Mouse (Mus musculus): Measurements from ENCODE around the gene Irak4. TPM values are rescaled to one million over a fixed set of nuclear protein-coding genes. Genes with fewer than 3 reads are reported as not detected.

Gene Irak4
- total RNA-seq, 2 experiments from 2014 or later = 2.0 to 2.3 TPM

DNA sequence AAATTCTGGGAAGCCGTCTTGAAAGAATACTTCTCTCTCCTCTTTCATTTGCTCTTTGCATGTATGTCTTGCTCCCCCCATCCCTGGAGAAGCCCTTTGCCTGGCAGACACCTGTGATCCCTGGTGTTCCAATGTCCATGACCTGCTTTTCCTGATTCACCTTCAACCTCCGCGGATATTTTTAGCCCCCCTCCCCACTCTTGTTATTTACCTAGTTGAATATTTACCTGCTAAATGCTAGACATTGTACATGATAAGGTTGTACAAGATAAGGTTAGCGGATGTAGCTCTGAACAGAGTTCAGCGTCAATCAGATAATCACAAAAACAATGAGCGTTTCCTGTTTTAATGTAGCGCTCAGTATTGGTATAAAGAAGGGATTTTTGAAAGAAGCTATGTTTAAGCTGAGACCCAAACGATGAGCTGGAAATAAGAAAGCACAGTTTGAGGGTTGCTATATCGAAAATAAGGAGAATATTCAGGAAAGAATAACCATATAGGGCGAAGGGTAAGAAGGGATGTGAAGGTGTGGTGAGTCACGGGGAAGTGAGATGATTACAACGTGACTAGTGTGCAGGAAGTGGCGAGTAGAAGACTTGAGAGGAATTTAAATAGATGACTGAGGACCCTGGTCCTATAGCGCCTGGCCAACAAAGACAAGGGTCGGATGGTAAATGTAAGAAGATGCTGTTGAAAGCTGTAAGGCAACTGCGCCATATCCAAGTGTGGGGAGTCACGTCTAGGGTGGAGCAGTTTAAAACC is 15.6 kb downstream of the Irak4 start:
- DNase-seq (ENCODE audit: extremely low spot score in 1 of 2, low spot score in 1 of 2) = no peak

DNA sequence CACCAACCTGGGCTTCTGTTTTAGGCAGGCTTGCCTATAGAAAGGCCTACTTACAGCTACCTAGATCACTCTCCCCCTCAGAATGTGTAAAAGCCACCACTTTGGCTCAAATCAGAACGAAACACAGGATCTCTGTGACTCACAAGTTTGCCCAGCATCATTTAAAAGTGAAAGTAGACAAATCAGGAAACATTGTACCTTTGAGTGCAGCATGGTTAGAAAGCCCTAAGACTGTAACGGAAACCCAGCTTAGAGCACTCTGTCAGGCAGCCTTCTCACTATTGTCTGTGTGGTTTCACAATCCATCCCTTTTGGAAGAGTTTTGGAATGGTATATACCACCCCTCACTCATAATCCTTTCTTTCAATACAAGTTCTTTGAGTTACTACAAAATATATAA is 21.5 kb downstream of the Irak4 start:
- no peak for DNase-seq (ENCODE audit: extremely low spot score in 1 of 2, low spot score in 1 of 2)

DNA sequence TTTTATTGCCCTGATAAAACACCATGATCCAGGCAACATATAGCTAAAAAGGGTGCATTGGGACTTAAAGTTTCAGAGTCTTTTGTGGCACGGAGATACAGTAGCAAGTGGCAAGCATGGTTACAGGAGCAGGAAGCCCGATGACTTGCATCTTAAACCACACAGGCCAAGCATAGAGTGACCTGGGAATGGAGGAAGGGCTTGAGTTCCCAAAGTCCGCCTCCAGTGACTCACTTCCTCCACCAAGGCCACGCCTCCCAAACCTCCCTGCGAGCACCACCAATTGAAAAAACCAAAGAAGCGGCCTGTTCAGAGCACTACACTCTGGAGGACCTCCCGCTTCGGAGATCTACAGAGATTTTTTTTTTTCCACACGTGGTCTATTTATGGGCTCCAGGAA is 22.4 kb downstream of the Irak4 start:
- DNase-seq (ENCODE audit: extremely low spot score in 1 of 2, low spot score in 1 of 2) = no peak

DNA sequence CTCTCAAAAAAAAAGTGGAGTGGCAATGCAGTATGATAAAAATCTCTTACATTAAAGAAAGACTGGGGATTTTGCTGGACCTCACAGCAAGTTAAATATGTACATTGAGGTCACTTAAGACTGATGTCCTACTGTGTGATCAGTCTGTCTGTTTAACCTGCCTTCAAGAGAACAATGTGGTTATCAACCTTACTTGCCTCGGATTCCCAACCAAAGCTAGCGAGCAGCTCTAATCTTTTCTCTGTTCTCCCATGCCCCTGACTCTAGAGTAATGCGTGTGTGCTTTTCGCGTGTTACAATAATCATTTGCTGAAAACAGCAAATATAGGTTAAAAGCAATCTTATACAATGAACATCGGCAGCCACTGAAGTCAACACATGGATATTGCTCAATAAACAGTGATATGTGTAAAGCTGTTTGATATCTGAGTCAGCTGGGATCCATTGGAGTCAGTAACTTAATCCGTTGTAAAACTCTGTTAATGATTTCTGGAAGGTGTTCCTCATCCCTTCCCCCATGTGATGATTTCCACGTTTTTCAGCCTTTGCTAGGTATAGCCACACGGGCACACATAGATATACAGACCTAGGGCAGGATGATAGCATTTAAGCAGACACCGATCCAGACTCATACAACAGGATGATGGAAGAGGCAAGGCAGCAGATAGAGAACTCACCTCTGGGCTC is 25.2 kb downstream of the Irak4 start:
- DNase-seq (ENCODE audit: extremely low spot score in 1 of 2, low spot score in 1 of 2) = no peak

DNA sequence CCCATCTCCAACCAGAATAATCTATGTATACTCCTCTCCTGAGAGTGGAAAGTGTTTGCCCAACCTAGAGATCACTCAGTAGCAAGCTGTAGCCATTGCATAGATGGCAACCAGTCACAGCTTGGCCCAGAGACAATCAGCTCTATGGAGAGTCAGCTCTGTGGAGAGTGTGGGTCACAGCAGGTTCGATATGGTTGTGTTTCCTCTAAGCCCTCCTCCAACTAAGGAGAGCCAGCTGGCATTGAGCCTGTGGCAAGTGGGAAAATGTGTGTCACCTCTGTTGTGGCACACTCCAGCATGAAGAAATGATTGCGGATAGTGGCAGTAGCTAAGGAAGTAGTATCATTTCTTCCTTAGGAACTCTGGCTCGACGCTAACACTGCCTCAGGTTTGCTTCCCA is 28.1 kb downstream of the Irak4 start:
- DNase-seq (ENCODE audit: extremely low spot score in 1 of 2, low spot score in 1 of 2) = no peak

DNA sequence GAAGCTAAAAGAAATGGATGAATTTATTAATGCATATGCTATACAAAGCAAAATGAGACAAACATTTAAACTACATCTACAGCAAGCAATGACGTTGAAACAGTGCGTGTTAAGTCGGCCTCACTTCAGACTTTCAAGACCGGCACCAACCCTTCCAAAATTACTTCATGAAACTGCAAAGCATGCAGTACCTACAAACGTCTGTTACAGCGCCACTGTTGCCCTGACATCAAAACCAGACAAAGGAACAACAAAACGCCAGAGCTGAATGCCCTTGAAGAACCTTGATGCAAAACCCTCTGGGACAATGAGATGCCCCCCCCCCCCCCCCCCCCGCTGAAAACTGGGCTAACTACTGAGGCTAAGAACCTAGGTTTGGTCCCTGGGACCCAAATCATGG is 29.3 kb downstream of the Irak4 start:
- DNase-seq (ENCODE audit: extremely low spot score in 1 of 2, low spot score in 1 of 2) = no peak

DNA sequence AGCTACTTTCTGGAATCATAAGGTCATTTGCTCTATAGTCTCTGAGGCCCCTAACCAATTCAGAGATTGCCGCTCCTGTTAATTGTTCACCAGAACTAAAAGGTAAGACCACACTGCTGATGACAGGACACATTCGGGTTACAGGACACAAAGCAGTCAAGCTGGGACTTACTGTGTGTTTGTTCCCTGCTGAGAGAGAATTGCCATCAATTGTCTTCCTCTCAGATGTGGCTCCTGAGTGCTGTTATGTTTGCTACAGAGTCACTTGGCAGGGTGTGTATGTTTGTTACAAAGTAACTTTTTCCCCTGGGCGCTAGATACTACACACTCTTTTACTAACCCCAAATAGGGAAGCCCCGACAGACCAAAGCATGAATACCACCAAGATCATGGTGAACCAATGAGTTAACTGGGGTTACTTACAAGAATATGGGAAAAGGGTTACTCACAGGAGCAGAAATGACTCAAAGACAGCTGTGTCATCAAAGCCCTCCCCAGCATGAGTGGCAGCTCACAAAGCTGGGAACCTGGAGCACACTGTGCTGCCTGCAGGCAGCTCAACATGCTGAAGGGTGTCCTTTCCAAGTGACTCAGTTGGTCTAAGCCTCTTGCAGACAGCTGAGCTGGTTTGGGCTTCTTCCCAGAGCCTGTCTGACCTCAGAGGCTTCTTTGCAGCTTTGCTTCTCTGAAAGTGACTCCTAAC is 31.3 kb downstream of the Irak4 start:
- DNase-seq (ENCODE audit: extremely low spot score in 1 of 2, low spot score in 1 of 2) = no peak

DNA sequence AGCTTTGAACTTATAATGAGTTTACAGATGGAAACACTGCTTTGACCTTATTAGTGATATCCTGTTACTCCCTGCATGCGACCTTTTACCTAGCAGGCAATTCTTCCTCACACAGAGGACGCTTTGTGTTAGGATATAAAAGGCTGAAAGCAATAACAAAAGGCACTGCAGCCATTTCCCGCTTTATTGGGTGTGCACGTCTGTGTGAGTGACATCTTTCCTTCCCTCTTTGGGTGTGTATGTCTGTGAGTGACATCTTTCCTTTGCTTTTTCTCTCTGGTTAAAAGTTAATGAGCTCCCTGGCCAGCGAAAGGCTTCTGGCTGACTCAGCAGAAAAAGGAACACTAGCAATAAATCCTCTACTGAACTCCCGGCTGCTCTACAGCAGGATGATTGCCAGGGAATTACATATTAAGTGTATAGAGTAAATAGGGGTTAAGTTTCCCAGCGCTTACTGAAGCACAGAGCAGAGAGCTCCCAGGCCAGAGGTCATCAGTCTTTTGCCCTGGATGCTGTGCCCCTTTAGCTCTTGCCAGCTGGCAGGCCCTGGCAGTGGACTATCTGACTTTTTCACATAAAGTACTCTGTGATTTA is 38.7 kb downstream of the Irak4 start:
- DNase-seq (ENCODE audit: extremely low spot score in 1 of 2, low spot score in 1 of 2) = no peak

DNA sequence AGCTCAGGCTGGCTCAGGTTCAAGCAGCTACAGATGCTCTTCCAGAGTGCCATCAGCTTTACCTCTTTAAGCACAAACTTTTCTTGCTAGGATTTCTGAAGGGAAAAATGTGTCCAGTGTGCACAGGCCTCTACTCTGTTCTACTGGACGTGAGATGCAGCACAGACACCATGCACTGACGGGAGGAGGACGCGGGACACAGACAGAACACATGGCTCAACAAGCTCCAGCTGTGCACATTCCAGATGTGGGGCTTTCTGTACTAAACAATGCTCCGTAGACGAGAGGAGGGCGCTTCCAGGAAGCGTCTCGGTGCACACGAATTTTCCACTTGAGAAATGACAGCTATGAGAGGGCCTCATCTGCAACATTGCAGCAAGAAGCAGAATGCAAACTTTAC is 39.7 kb downstream of the Irak4 start:
- no peak for DNase-seq (ENCODE audit: extremely low spot score in 1 of 2, low spot score in 1 of 2)

DNA sequence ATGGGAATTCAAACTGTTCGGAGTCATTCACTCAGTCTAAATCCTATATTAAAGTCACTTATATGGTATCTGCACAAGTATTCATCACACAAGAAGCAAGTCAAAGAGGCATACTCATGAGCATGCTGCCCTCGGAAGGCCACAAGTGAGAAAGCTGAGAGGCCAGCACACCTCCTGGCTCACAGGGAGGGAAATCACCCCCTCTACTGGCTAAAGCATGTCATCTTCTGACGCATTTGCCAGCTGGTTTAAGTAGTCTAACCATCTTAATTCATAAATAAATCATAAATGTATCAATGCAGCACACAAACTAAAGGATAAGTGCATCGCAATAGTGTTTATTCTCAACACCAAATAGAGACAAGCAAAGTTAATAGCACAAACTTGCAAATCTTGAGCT is 41.3 kb downstream of the Irak4 start:
- DNase-seq (ENCODE audit: extremely low spot score in 1 of 2, low spot score in 1 of 2) = no peak

DNA sequence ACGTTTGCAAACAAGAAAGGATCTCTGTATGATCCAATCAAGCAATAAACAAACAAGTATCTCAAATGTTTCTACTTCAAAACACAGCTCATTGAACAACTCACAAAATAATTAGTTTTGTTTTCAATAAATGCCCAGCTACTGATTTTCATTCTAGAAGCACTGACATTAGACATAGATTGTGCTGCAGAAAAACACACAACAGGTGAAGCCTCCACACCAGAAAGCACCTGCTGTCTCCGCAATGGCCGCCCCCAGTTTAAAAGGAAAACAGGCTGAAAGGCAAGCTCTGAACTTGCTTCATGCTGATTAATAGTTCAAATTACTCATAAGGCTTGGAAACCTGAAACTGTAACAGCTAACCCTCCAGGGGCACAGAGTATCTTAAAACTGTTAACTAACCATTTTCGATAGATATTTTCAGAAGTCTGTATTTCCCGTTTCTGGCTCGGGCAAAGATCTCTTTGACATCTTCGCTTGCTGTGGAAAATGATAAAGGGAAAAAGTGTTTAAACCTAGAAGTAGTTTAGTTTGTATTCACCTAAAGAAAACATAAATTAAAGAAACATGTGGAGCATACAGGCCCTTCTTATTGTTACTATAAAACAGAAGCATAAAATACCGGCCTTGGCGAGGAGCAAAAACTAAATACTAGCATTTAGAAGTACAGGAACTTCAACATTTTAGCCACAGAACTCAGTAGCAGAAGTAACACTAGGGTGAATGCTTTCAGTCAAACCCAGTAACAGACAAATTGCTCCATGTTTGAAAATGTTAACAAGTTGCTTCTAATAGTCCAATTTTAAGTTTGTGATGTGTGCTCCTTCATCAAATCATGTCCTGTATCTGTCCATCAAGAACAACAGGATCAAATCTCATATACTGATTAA is 44.6 kb downstream of the Irak4 start:
- no peak for DNase-seq (ENCODE audit: extremely low spot score in 1 of 2, low spot score in 1 of 2)

DNA sequence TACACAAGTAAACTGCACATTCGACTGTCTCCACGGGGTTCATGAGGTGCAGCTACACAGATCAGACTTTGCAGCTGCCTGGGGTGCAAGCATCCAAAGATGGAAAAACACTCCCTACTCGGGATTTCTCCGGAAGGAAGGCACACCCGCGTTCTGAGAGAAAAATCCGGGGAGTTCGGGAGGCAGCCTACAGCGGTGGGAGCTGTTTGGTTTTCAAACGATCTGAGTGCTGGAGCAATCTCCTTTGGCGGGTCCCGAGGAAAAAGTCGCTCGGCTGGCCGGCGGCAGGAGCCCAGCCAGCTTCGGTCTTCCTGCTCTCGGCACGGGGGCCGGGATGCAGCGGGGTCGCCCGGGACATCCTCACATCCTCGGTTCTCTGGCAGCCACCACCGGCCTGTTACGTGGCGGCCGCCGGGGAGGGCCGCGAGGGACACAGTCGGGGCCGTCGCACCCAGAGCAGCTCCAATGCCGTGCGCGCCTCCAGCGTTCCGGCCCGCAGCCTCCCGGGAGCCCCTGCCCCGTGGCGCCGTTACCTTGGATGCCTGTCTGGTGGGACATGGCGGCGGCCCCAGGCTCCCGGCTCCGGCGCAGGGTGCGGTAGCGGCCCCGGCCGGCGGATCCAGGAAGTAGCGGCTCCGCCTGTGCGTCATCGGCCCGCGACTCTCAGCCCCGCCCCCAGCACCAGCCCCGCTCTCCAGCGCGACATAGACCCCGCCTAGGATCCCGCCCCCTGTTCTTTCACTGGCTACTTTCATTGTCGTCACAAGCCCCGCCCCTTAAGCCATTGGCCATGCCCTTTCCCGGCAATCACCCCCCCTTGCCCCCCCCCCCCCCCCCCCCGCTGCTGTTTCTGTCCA is 46.0 kb downstream of the Irak4 start, which contains the start of gene Twf1:
Gene Twf1, minus strand, starts transcription at position 671 of the 857 bp plus-strand sequence.
- peak; percentile 96 to 98 for DNase-seq (ENCODE audit: extremely low spot score in 1 of 2, low spot score in 1 of 2)

DNA sequence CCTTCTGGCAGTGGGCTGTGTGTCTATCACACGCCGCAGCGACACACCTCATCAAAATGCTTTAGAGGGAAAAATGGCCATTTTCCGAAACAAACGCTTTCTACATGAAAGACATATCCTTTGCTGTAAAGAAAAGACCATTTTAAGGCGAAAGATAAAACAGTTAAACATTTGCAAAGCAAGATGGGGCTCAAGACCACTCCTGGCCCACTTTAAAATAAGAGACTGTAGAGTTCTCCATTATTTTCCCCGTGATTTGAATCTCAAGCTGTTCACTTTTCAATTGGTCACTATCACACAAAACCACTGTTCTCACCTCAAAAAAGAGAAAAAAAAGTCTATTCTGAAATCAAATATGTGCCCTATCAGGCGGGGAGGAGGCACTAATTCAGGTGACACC is 46.6 kb downstream of the Irak4 start:
- no peak for DNase-seq (ENCODE audit: extremely low spot score in 1 of 2, low spot score in 1 of 2)

DNA sequence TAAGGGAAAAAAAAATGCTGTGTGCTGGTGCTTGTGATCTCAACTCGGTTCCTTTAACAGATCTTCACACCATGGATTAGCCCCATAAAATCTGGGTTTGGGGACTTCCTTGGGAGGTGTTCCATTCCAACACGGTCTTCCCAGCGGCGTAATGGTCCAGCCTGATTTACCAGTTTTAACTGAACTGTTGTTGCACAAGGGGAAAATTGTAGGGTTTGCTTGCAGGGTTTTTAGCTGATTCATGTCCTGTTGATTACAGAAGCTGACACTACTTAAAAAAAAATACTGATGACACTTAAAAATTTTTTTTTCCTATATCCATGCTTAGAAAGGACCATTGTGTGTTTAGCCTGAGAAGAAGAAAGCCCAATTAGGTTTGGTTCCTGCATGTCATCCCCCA is 47.9 kb downstream of the Irak4 start:
- DNase-seq (ENCODE audit: extremely low spot score in 1 of 2, low spot score in 1 of 2) = no peak

DNA sequence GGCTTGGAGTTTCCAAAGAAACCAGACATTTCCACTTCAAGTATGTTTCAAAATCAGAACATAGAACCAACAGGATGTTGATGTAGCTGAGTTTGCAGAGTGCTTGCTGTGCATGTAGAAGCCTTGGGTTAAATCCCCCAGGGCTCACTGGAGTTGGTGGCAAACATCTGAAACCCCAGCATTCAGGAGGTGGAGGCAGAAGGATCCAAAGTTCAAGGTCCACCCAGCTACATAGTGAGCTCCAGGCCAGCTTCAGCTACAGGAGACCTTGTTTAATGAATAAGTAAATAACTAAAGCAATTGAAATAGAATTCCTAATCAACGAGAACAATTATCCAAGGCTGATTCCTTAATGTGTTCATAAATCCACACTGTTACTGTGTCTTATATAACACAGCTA is 50.1 kb downstream of the Irak4 start:
- DNase-seq (ENCODE audit: extremely low spot score in 1 of 2, low spot score in 1 of 2) = no peak

DNA sequence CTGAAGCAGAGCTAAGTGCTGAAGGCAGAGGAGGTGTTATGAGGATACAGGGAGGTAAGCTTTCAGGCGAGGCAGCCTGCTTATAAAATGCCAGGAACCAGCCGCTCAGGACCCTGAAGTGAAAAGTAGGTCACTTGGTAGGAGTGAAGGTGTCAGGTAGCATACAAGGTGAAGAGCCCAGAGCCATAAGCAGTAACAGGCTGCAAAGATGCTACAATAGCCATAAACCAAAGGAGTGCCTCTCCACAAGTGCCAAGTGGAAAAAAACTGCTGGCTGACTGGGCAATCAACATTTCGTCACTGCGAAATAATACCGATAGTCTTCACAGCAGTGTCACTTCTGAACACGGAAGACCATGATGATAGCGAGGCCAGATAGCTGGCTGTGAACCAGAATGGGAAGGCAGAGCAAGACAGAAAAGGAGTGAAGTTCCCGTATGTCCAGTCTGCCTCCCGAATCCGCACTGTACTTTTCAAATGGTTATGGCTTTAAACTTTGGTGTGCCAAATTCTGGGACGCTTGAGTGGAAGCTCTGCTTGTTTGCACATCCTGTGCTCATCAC is 56.8 kb downstream of the Irak4 start:
- DNase-seq (ENCODE audit: extremely low spot score in 1 of 2, low spot score in 1 of 2) = no peak

DNA sequence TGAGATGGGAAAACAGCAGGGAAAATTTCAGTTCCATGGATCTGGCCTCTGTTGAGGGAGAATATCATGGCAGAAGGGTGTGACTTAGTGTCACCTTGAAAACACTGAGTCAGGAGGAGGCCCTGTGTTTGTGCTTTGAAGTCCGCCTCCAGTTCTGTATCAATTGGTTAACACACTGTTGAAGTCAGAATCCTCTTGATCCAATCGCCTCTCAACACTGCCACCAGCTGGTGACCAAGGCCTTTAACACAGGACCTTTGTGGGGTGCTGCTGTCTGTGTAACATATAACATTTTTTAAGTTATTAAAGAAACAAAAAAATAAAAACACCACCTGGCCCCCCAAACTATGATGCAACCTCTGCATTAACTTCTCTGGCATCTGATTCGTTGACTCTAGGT is 57.9 kb downstream of the Irak4 start:
- peak in 1 of 2 experiments; percentile 49 for DNase-seq (ENCODE audit: extremely low spot score in 1 of 2, low spot score in 1 of 2)

DNA sequence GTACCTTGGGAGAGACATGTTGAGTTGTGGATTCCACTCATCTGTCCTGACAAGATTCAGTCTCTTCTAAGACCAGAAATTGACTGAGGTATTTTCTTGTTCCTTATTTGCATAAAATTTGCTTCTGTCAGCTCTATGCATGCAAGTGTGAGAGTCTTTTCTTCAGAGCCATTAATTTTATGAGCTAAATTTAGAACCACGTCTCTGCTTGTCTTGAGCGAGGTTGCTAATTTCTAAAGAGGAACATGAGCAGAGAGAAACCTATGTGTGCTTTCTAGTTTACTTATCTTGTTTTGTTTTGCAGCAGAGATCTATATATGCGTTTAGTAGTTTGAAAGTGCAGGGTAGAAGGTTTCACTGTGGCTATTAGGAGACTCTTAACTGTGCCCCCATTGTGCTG is 59.0 kb downstream of the Irak4 start:
- no peak for DNase-seq (ENCODE audit: extremely low spot score in 1 of 2, low spot score in 1 of 2)

DNA sequence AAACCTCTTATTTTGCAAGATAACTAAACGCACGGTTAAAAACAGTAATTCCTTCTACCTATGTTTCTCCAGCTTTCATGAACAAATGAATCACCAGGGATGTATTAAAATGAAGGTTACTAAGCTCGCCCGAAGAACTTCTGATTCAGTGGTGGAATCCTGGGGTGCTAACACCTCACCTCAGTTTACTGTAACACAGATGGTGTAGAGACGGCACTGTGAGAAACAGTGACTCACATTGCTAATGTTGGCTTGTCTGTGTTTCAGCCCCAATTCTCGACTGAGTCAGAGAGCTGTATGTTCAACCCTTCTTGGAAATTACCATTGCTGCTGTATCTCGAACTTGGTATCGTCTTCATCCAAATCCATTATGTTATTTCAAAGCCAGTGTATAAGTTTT is 64.3 kb downstream of the Irak4 start:
- no peak for DNase-seq (ENCODE audit: extremely low spot score in 1 of 2, low spot score in 1 of 2)
